Comparison of ENCODE assay signal across 11 mouse cellular contexts in genomic region chr2:60697530-60697929, GRCm38 (mm10). TPM values are rescaled to one million over a fixed set of nuclear protein-coding genes. Genes with fewer than 3 reads are reported as not detected.
DNase-seq lines count a peak whose midpoint lies in the region; ATAC-seq and TF ChIP-seq lines count a peak whose summit lies in the region.
"Had no signal": no experiment of that assay in that cellular context is flagged by ENCODE, and none has a peak within 500 bp of the region (broad histone marks: within the 10 kb centered on the region; RNA-seq: fewer than 3 reads in every experiment).

No protein-coding gene starts in this region.

- H3K4me3 ChIP-seq in heart, adult 2 months: no peak overlapping the region
- H3K4me3 ChIP-seq in lung, postnatal 0 days (ENCODE audit: low read depth, low read length): no peak overlapping the region
- no peak overlapping the region for H3K4me3 ChIP-seq in hindbrain, embryonic 14.5 days (replicated peaks; ENCODE audit: low read length)
- no peak overlapping the region for H3K4me3 ChIP-seq in stomach, embryonic 14.5 days (ENCODE audit: low read depth, low read length)
- H3K4me3 ChIP-seq in intestine, embryonic 16.5 days (ENCODE audit: low read length): no peak overlapping the region

- H3K4me2 ChIP-seq in lung, postnatal 0 days (replicated peaks; ENCODE audit: low read depth, low read length): no peak overlapping the region
- no peak overlapping the region for H3K4me2 ChIP-seq in hindbrain, embryonic 14.5 days (replicated peaks)
- no peak overlapping the region for H3K4me2 ChIP-seq in stomach, embryonic 14.5 days (replicated peaks; ENCODE audit: low read depth, low read length)
- H3K4me2 ChIP-seq in intestine, embryonic 16.5 days (ENCODE audit: low read depth, low read length): no peak overlapping the region

- no peak for TF ChIP-seq POLR2A in heart, adult 2 months (IDR thresholded peaks at IDR 0.05; ENCODE audit: insufficient read depth, low read depth, low read length)

- no peaks in the 10 kb centered on the region for H3K79me2 ChIP-seq in heart, adult 2 months (replicated peaks; ENCODE audit: control insufficient read depth, insufficient read depth, low read length)

- H3K27ac ChIP-seq in heart, adult 2 months: peak overlapping the region; percentile 80
- H3K27ac ChIP-seq in lung, postnatal 0 days (ENCODE audit: low read length): peak overlapping the region; percentile 81
- H3K27ac ChIP-seq in hindbrain, embryonic 14.5 days: no peak overlapping the region
- peak overlapping the region; percentile 27; the same call in 1 of the 2 replicates for H3K27ac ChIP-seq in stomach, embryonic 14.5 days (ENCODE audit: low read length)
- H3K27ac ChIP-seq in intestine, embryonic 16.5 days (ENCODE audit: low read length): no peak overlapping the region

- TF ChIP-seq CTCF in heart, adult 2 months (IDR thresholded peaks at IDR 0.05): no peak
- TF ChIP-seq CTCF in lung, postnatal 0 days (IDR thresholded peaks at IDR 0.05): no peak

- intact Hi-C loops in heart, adult 2 months (cut with DNase I): no loop called here

- DNase-seq in heart, adult 2 months: no peak
- no peak for DNase-seq in heart, postnatal 4 days
- no peak for DNase-seq in lung, postnatal 0 days (ENCODE audit: low spot score)
- DNase-seq in lung, postnatal 36 days: no peak
- no peak for DNase-seq in hindbrain, embryonic 14.5 days (ENCODE audit: low spot score)
- no peak for DNase-seq in left cerebral cortex, adult 18-20 months (ENCODE audit: low spot score in 2 of 2)
- DNase-seq: right cerebral cortex, postnatal 4 days had no signal

- H3K9me3 ChIP-seq in lung, postnatal 0 days (ENCODE audit: low read length): no peaks in the 10 kb centered on the region
- H3K9me3 ChIP-seq in hindbrain, embryonic 14.5 days (ENCODE audit: control insufficient read depth, low read length): no peaks in the 10 kb centered on the region
- no peaks in the 10 kb centered on the region for H3K9me3 ChIP-seq in stomach, embryonic 14.5 days (ENCODE audit: control insufficient read depth, low read depth, low read length)
- H3K9me3 ChIP-seq in intestine, embryonic 16.5 days (ENCODE audit: control insufficient read depth, low read length): no peaks in the 10 kb centered on the region

- H3K4me1 ChIP-seq in heart, adult 2 months (ENCODE audit: control insufficient read depth, insufficient read depth, low read length): peaks cover 15% of the 10 kb centered on the region
- peaks cover 5% of the 10 kb centered on the region; the same call in 1 of the 2 replicates for H3K4me1 ChIP-seq in lung, postnatal 0 days (ENCODE audit: insufficient read depth, low read depth, low read length)
- H3K4me1 ChIP-seq in hindbrain, embryonic 14.5 days (replicated peaks; ENCODE audit: control insufficient read depth, insufficient read depth, low read length): peaks cover 6% of the 10 kb centered on the region; the same call in 1 of the 2 replicates
- H3K4me1 ChIP-seq in stomach, embryonic 14.5 days (ENCODE audit: control insufficient read depth, insufficient read depth, low read length): peaks cover 19% of the 10 kb centered on the region; the same call in 1 of the 2 replicates
- peaks cover 17% of the 10 kb centered on the region for H3K4me1 ChIP-seq in intestine, embryonic 16.5 days (ENCODE audit: control insufficient read depth, insufficient read depth, low read length)

- ATAC-seq in lung, postnatal 0 days: no peak
- 0 out of 2 replicates have a peak, but pooled peaks have one; percentile 39 for ATAC-seq in hindbrain, embryonic 14.5 days (ENCODE audit: low FRiP score)
- ATAC-seq in stomach, embryonic 14.5 days (ENCODE audit: insufficient number of reproducible peaks, insufficient read depth, low FRiP score, low read depth): no peak
- ATAC-seq in intestine, embryonic 16.5 days: no peak

- H3K36me3 ChIP-seq in heart, adult 2 months (ENCODE audit: control insufficient read depth, insufficient read depth, low read length): peaks cover 3% of the 10 kb centered on the region; the same call in 1 of the 2 replicates
- H3K36me3 ChIP-seq in lung, postnatal 0 days (ENCODE audit: insufficient read depth, low read length): no peaks in the 10 kb centered on the region
- H3K36me3 ChIP-seq in hindbrain, embryonic 14.5 days (replicated peaks; ENCODE audit: control insufficient read depth, insufficient read depth): no peaks in the 10 kb centered on the region
- no peaks in the 10 kb centered on the region for H3K36me3 ChIP-seq in stomach, embryonic 14.5 days (ENCODE audit: control insufficient read depth, insufficient read depth, low read length)
- H3K36me3 ChIP-seq in intestine, embryonic 16.5 days (ENCODE audit: control insufficient read depth, insufficient read depth, low read length): no peaks in the 10 kb centered on the region

- H3K9ac ChIP-seq in heart, adult 2 months (ENCODE audit: low read depth, low read length): no peak overlapping the region
- H3K9ac ChIP-seq in lung, postnatal 0 days (replicated peaks; ENCODE audit: low read depth): no peak overlapping the region
- H3K9ac ChIP-seq in hindbrain, embryonic 14.5 days: no peak overlapping the region
- H3K9ac ChIP-seq in stomach, embryonic 14.5 days (replicated peaks; ENCODE audit: low read depth, low read length): no peak overlapping the region
- no peak overlapping the region for H3K9ac ChIP-seq in intestine, embryonic 16.5 days (ENCODE audit: low read depth, low read length)

- 56% methylated on average over 7 of the region's 7 CpGs for WGBS in heart, adult 2 months
- 72% methylated on average over 7 of the region's 7 CpGs for WGBS in lung, postnatal 0 days
- 51% methylated on average over 7 of the region's 7 CpGs for WGBS in hindbrain, embryonic 14.5 days
- WGBS in stomach, embryonic 14.5 days: 71% methylated on average over 7 of the region's 7 CpGs
- WGBS in intestine, embryonic 16.5 days: 70% methylated on average over 7 of the region's 7 CpGs

- H3K27me3 ChIP-seq in heart, adult 2 months (ENCODE audit: control insufficient read depth, insufficient read depth, low read length): no peaks in the 10 kb centered on the region
- no peaks in the 10 kb centered on the region for H3K27me3 ChIP-seq in lung, postnatal 0 days (replicated peaks; ENCODE audit: insufficient read depth, low read length)
- H3K27me3 ChIP-seq in hindbrain, embryonic 14.5 days (ENCODE audit: control insufficient read depth, insufficient read depth, low read length): no peaks in the 10 kb centered on the region
- H3K27me3 ChIP-seq in stomach, embryonic 14.5 days (ENCODE audit: control insufficient read depth, insufficient read depth, low read length): no peaks in the 10 kb centered on the region
- no peaks in the 10 kb centered on the region for H3K27me3 ChIP-seq in intestine, embryonic 16.5 days (replicated peaks; ENCODE audit: control insufficient read depth, insufficient read depth, low read length)
- H3K27me3 ChIP-seq: CH12.LX had no signal

- TF ChIP-seq EP300 in heart, adult 2 months (IDR thresholded peaks at IDR 0.05; ENCODE audit: insufficient read depth, low read depth, low read length): no peak
- TF ChIP-seq EP300 in lung, postnatal 0 days (IDR thresholded peaks at IDR 0.05): no peak

RNA-seq across cellular contexts. Expression of gene Itgb6, which starts 24.9 kb away (rescaled TPM):
- total RNA-seq in heart, adult 2 months (2021): 10 to 100 TPM; 21.0 to 32.4 TPM
- polyA plus RNA-seq in heart, adult 2 months (2012; rRNA removed): 10.5 and 19.5 TPM in 2 replicates
- 1 to 10 TPM; 5.8 to 6.0 TPM for total RNA-seq in heart, postnatal 4 days (2021)
- polyA plus RNA-seq in lung, postnatal 0 days (2015; fragmentation: Nextera tagmentation; extraction: Ambion mirVana): 19.2 and 22.4 TPM in 2 replicates
- polyA plus RNA-seq in hindbrain, embryonic 14.5 days (2014; fragmentation: Nextera tagmentation; extraction: Ambion mirVana): 0.20 TPM in 1 of 2 replicates, not detected in the other
- 11.2 and 14.1 TPM in 2 replicates for polyA plus RNA-seq in stomach, embryonic 14.5 days (2014; fragmentation: Nextera tagmentation; extraction: Ambion mirVana)
- polyA plus RNA-seq in intestine, embryonic 16.5 days (2015; fragmentation: Nextera tagmentation; extraction: Ambion mirVana): 11.4 and 12.6 TPM in 2 replicates
- total RNA-seq in left cerebral cortex, adult 18-20 months (2021): not detected
- total RNA-seq: CH12.LX; hematopoietic stem cell, adult 5-6 weeks had no signal

Comparison
In these comparisons a context has a peak if more than half of its experiments do, and no peak if none do; other contexts are left out.
1. H3K27ac ChIP-seq: peak in heart, adult 2 months (single experiment), lung, postnatal 0 days (single experiment) and stomach, embryonic 14.5 days (single experiment); none in hindbrain, embryonic 14.5 days (single experiment) and intestine, embryonic 16.5 days (single experiment).